Mouse (Mus musculus) midbrain, embryonic 10.5 days (tissue): ENCODE results near the gene Kcna6. TPM values are rescaled to one million over a fixed set of nuclear protein-coding genes. Genes with fewer than 3 reads are reported as not detected.

Source experiments
- polyA plus RNA-seq: library from polyadenylated mRNA; unstranded; fragments of >200 nt; fragmentation: Nextera tagmentation; extraction: Ambion mirVana; gene quantifications from 2 replicates; pipeline ENCODE4 v1.2.1, GENCODE M21; 2016

Kcna6 gene
- polyA plus RNA-seq, 1 experiment from 2014 or later: 3.4 TPM

Other genes starting within 250 kb of the Kcna6 start
- gene Kcna5, start 205.3 kb downstream of the Kcna6 start, polyA plus RNA-seq: 3.7 and 5.1 TPM in 2 replicates
- gene Kcna1, start 94.3 kb downstream of the Kcna6 start, polyA plus RNA-seq: 1.9 and 2.5 TPM in 2 replicates
- 183 and 197 TPM in 2 replicates for gene Ndufa9, start 108.5 kb upstream of the Kcna6 start, polyA plus RNA-seq
- 0.09 and 0.11 TPM in 2 replicates for gene Akap3, start 112.4 kb upstream of the Kcna6 start, polyA plus RNA-seq
- gene Dyrk4, start 181.2 kb upstream of the Kcna6 start, polyA plus RNA-seq: 0.06 and 0.11 TPM in 2 replicates
- gene Rad51ap1, start 198.9 kb upstream of the Kcna6 start, polyA plus RNA-seq: 72.8 and 83.1 TPM in 2 replicates
- 16.0 and 17.5 TPM in 2 replicates for gene D6Wsu163e, start 199.3 kb upstream of the Kcna6 start, polyA plus RNA-seq